Mouse (Mus musculus) T-helper 2 cell (primary cell): Measurements from ENCODE around the gene Spata13.

ENCODE experiments used
- in situ Hi-C: fragments of 300-600 bp; cut with MboI, MseI; formaldehyde crosslinking; loops from one replicate; pipeline ENCODE4 v1.15.1; 2025; ENCODE audit warnings: high pct_unique_total_duplicates

The Spata13 gene

GRCm38 (mm10) chr14:60711161-60711560 lies 77.4 kb downstream of the Spata13 start:
- in situ Hi-C loops = loop anchor here (10.0 to 25.0 kb wide), 2 partner anchors 456 to 1124 kb away; partner anchors contain the start of genes Cdadc1, Gm49336 and Nupl1

GRCm38 (mm10) chr14:60711590-60712288 lies 77.9 kb downstream of the Spata13 start:
- in situ Hi-C loops = loop anchor here (10.0 to 25.0 kb wide), 2 partner anchors 457 to 1124 kb away; partner anchors contain the start of genes Cdadc1, Gm49336 and Nupl1

- in situ Hi-C loops = loop anchor here (10.0 to 25.0 kb wide), 2 partner anchors 458 to 1125 kb away; partner anchors contain the start of genes Cdadc1, Gm49336 and Nupl1
Observed at GRCm38 (mm10) chr14:60712289-60712830, 78.6 kb downstream of the Spata13 start.

GRCm38 (mm10) chr14:60715686-60716085 lies 81.9 kb downstream of the Spata13 start:
- in situ Hi-C loops = loop anchor here (10.0 to 25.0 kb wide), 2 partner anchors 461 to 1128 kb away; partner anchors contain the start of genes Cdadc1, Gm49336 and Nupl1

GRCm38 (mm10) chr14:60721304-60721703 lies 87.5 kb downstream of the Spata13 start:
- in situ Hi-C loops = loop anchor here (25.0 kb wide), 1 partner anchor 1134 kb away; the partner anchor contains the start of gene Cdadc1

- in situ Hi-C loops = loop anchor here (25.0 kb wide), 1 partner anchor 1135 kb away; the partner anchor contains the start of gene Cdadc1
Observed at GRCm38 (mm10) chr14:60721938-60722337, 88.1 kb downstream of the Spata13 start.

- in situ Hi-C loops = no loop called here
Observed at GRCm38 (mm10) chr14:60726091-60726490, 92.3 kb downstream of the Spata13 start.

GRCm38 (mm10) chr14:60727130-60727529 lies 93.3 kb downstream of the Spata13 start:
- in situ Hi-C loops = no loop called here

- in situ Hi-C loops = loop anchor here (5.0 kb wide), 1 partner anchor 50 kb away; the partner anchor contains the start of gene Mipep
Observed at GRCm38 (mm10) chr14:60732081-60732480, 98.3 kb downstream of the Spata13 start.

GRCm38 (mm10) chr14:60732787-60733186 lies 99.0 kb downstream of the Spata13 start:
- in situ Hi-C loops = loop anchor here (5.0 kb wide), 1 partner anchor 50 kb away; the partner anchor contains the start of gene Mipep

- in situ Hi-C loops = loop anchor here (5.0 kb wide), 1 partner anchor 49 kb away; the partner anchor contains the start of gene Mipep
Observed at GRCm38 (mm10) chr14:60733706-60734105, 99.9 kb downstream of the Spata13 start.

GRCm38 (mm10) chr14:60735206-60735605 lies 101.4 kb downstream of the Spata13 start:
- in situ Hi-C loops = no loop called here

- in situ Hi-C loops = no loop called here
Observed at GRCm38 (mm10) chr14:60735848-60736547, 102.2 kb downstream of the Spata13 start.

- in situ Hi-C loops = no loop called here
Observed at GRCm38 (mm10) chr14:60736591-60737192, 102.9 kb downstream of the Spata13 start.

GRCm38 (mm10) chr14:60737202-60737611 lies 103.4 kb downstream of the Spata13 start:
- in situ Hi-C loops = no loop called here

GRCm38 (mm10) chr14:60738434-60738938 lies 104.7 kb downstream of the Spata13 start:
- in situ Hi-C loops = no loop called here

- in situ Hi-C loops = no loop called here
Observed at GRCm38 (mm10) chr14:60739155-60739554, 105.4 kb downstream of the Spata13 start.

GRCm38 (mm10) chr14:60739616-60740015 lies 105.8 kb downstream of the Spata13 start:
- in situ Hi-C loops = no loop called here

- in situ Hi-C loops = no loop called here
Observed at GRCm38 (mm10) chr14:60740507-60740906, 106.7 kb downstream of the Spata13 start.

GRCm38 (mm10) chr14:60741033-60741432 lies 107.2 kb downstream of the Spata13 start:
- in situ Hi-C loops = no loop called here

GRCm38 (mm10) chr14:60741490-60741981 lies 107.7 kb downstream of the Spata13 start:
- in situ Hi-C loops = no loop called here
